Mouse (Mus musculus): ENCODE measurements around the gene Atp1b1. TPM values are rescaled to one million over a fixed set of nuclear protein-coding genes. Genes with fewer than 3 reads are reported as not detected.

The Atp1b1 gene
- polyA plus RNA-seq, 1 experiment from 2014 or later: 428 TPM

GRCm38 (mm10) chr1:164411306-164411705, 46.8 kb downstream of the Atp1b1 start:
- no peak overlapping the region for H3K4me2 ChIP-seq
- H3K9me3 ChIP-seq (replicated peaks): no peaks in the 10 kb centered on the region
- 93% methylated on average over 7 of the region's 7 CpGs for WGBS
- no peak overlapping the region for H3K4me3 ChIP-seq (replicated peaks)
- no peaks in the 10 kb centered on the region for H3K36me3 ChIP-seq
- ATAC-seq (ENCODE audit: low FRiP score): no peak
- 0 out of 2 replicates have a peak, but pooled peaks cover 4% of the 10 kb centered on the region for H3K4me1 ChIP-seq
- no peaks in the 10 kb centered on the region for H3K27me3 ChIP-seq (replicated peaks)
- no peak overlapping the region for H3K27ac ChIP-seq (replicated peaks)
- H3K9ac ChIP-seq (replicated peaks): no peak overlapping the region

GRCm38 (mm10) chr1:164408655-164409054, 49.5 kb downstream of the Atp1b1 start:
- H3K27ac ChIP-seq (replicated peaks): no peak overlapping the region
- H3K4me3 ChIP-seq (replicated peaks): no peak overlapping the region
- no peaks in the 10 kb centered on the region for H3K9me3 ChIP-seq (replicated peaks)
- no peak overlapping the region for H3K4me2 ChIP-seq
- ATAC-seq (ENCODE audit: low FRiP score): no peak
- no peaks in the 10 kb centered on the region for H3K27me3 ChIP-seq (replicated peaks)
- 18% methylated on average over 2 of the region's 2 CpGs for WGBS
- H3K4me1 ChIP-seq: 0 out of 2 replicates have a peak, but pooled peaks cover 4% of the 10 kb centered on the region
- peaks cover 2% of the 10 kb centered on the region; the same call in 1 of the 2 replicates for H3K36me3 ChIP-seq
- H3K9ac ChIP-seq (replicated peaks): no peak overlapping the region

- Histone ChIP-seq H3K4me3 (replicated peaks) (no peak overlapping the region), H3K4me2 (no peak overlapping the region), H3K9me3 (replicated peaks) (no peaks in the 10 kb centered on the region), H3K4me1 (0 out of 2 replicates have a peak, but pooled peaks cover 4% of the 10 kb centered on the region), H3K36me3 (peaks cover 10% of the 10 kb centered on the region), H3K27me3 (replicated peaks) (no peaks in the 10 kb centered on the region), H3K27ac (replicated peaks) (no peak overlapping the region), H3K9ac (replicated peaks) (no peak overlapping the region)
- WGBS: 40% methylated on average over 5 of the region's 5 CpGs
- no peak for ATAC-seq (ENCODE audit: low FRiP score)
These were observed 51.6 kb downstream of the Atp1b1 start for GRCm38 (mm10) chr1:164406506-164406905.

- 69% methylated on average over 5 of the region's 5 CpGs for WGBS
- ATAC-seq (ENCODE audit: low FRiP score): no peak
These were observed 52.8 kb downstream of the Atp1b1 start for GRCm38 (mm10) chr1:164405385-164405802.

GRCm38 (mm10) chr1:164399578-164399977, 58.6 kb downstream of the Atp1b1 start:
- 92% methylated on average over 3 of the region's 3 CpGs for WGBS

More at GRCm38 (mm10) chr1:164405385-164405802, 52.8 kb downstream of the Atp1b1 start:
- Histone ChIP-seq H3K9ac (replicated peaks) (no peak overlapping the region), H3K4me3 (replicated peaks) (no peak overlapping the region), H3K36me3 (peaks cover 17% of the 10 kb centered on the region), H3K4me2 (no peak overlapping the region), H3K27ac (replicated peaks) (no peak overlapping the region), H3K4me1 (0 out of 2 replicates have a peak, but pooled peaks cover 4% of the 10 kb centered on the region), H3K27me3 (replicated peaks) (no peaks in the 10 kb centered on the region), H3K9me3 (replicated peaks) (no peaks in the 10 kb centered on the region)

DNA sequence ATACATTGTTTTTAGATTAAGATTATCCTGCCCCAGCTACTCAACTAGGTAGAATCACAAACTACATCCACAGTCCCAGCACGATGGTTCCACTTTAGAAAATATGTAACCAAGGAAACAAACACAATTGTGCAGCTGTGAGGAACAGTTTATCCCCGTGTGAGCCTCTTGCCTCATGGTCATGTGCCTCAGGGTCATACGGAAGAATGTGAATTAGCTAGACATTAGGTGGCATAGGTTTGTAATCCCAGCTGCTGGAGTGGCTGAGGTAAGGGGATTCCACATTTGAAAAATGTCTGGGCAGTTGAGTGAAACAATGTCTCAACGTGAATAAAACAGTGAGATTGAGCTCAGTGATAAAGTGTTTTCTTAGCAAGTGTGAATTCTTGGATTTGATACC, 60.5 kb downstream of the Atp1b1 start:
- Histone ChIP-seq H3K4me3 (replicated peaks) (no peak overlapping the region), H3K9ac (replicated peaks) (no peak overlapping the region), H3K9me3 (replicated peaks) (no peaks in the 10 kb centered on the region), H3K27ac (replicated peaks) (no peak overlapping the region), H3K4me1 (peaks cover 13% of the 10 kb centered on the region), H3K27me3 (replicated peaks) (no peaks in the 10 kb centered on the region), H3K36me3 (peaks cover 14% of the 10 kb centered on the region; the same call in 1 of the 2 replicates), H3K4me2 (no peak overlapping the region)
- WGBS: 48% methylated on average over 4 of the region's 4 CpGs
- ATAC-seq (ENCODE audit: low FRiP score): no peak

More at GRCm38 (mm10) chr1:164399578-164399977, 58.6 kb downstream of the Atp1b1 start:
- Histone ChIP-seq H3K27ac (replicated peaks) (no peak overlapping the region), H3K4me2 (no peak overlapping the region), H3K4me1 (peaks cover 13% of the 10 kb centered on the region), H3K9ac (replicated peaks) (no peak overlapping the region), H3K36me3 (peaks cover 17% of the 10 kb centered on the region), H3K9me3 (replicated peaks) (no peaks in the 10 kb centered on the region), H3K27me3 (replicated peaks) (no peaks in the 10 kb centered on the region), H3K4me3 (replicated peaks) (no peak overlapping the region)
- no peak for ATAC-seq (ENCODE audit: low FRiP score)

- ATAC-seq (ENCODE audit: low FRiP score): peak; percentile 75
- Histone ChIP-seq H3K27ac (replicated peaks) (peak overlapping the region; percentile 62), H3K9me3 (replicated peaks) (no peaks in the 10 kb centered on the region), H3K27me3 (replicated peaks) (no peaks in the 10 kb centered on the region), H3K36me3 (no peaks in the 10 kb centered on the region), H3K4me2 (no peak overlapping the region), H3K4me3 (replicated peaks) (no peak overlapping the region), H3K9ac (replicated peaks) (no peak overlapping the region), H3K4me1 (peaks cover 17% of the 10 kb centered on the region)
- WGBS: 16% methylated on average over 6 of the region's 6 CpGs
These were observed 62.9 kb downstream of the Atp1b1 start for GRCm38 (mm10) chr1:164395131-164395780.

- 11% methylated on average over 3 of the region's 3 CpGs for WGBS
- no peak overlapping the region for H3K27ac ChIP-seq (replicated peaks)
- no peak for ATAC-seq (ENCODE audit: low FRiP score)
These were observed 66.0 kb downstream of the Atp1b1 start for GRCm38 (mm10) chr1:164392176-164392575.

DNA sequence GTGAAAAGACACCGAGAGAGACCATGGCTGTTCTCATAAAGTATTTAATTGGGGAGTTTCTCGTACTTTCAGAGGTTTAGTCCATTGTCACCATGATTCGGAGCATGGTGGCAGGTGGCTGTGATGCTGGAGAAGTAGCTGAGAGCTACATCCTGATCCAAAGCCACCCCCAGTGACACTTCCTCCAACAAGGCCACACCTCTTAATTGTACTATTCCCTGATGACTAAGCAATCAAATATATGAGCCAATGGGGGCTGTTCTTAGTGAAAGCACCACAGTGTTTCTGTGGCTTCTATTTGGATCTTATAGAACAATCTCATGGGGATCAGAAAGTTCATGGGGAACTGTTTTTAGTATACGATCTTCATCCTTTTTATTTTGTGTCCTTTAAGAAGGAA, 68.4 kb downstream of the Atp1b1 start:
- H3K36me3 ChIP-seq: no peaks in the 10 kb centered on the region; the same call in 1 of the 2 replicates
- H3K9ac ChIP-seq (replicated peaks): no peak overlapping the region
- H3K27ac ChIP-seq (replicated peaks): no peak overlapping the region
- no peak overlapping the region for H3K4me2 ChIP-seq
- ATAC-seq (ENCODE audit: low FRiP score): no peak
- 73% methylated on average over 4 of the region's 4 CpGs for WGBS
- H3K4me3 ChIP-seq (replicated peaks): no peak overlapping the region
- H3K4me1 ChIP-seq: peaks cover 5% of the 10 kb centered on the region
- H3K27me3 ChIP-seq (replicated peaks): no peaks in the 10 kb centered on the region
- H3K9me3 ChIP-seq (replicated peaks): no peaks in the 10 kb centered on the region

More at GRCm38 (mm10) chr1:164392176-164392575, 66.0 kb downstream of the Atp1b1 start:
- Histone ChIP-seq H3K4me3 (replicated peaks) (no peak overlapping the region), H3K9me3 (replicated peaks) (no peaks in the 10 kb centered on the region), H3K36me3 (no peaks in the 10 kb centered on the region; the same call in 1 of the 2 replicates), H3K9ac (replicated peaks) (no peak overlapping the region), H3K27me3 (replicated peaks) (no peaks in the 10 kb centered on the region), H3K4me1 (peaks cover 17% of the 10 kb centered on the region), H3K4me2 (no peak overlapping the region)

Other genes starting within 250 kb of the Atp1b1 start
- gene Slc19a2, start 209.3 kb downstream of the Atp1b1 start, polyA plus RNA-seq (2015; fragmentation: Nextera tagmentation; extraction: Ambion mirVana): 8.1 and 8.4 TPM in 2 replicates
- gene Ccdc181, start 182.8 kb downstream of the Atp1b1 start, polyA plus RNA-seq (2015; fragmentation: Nextera tagmentation; extraction: Ambion mirVana): 20.0 and 26.3 TPM in 2 replicates
- 33.1 and 33.6 TPM in 2 replicates for gene Nme7, start 154.2 kb downstream of the Atp1b1 start, polyA plus RNA-seq (2015; fragmentation: Nextera tagmentation; extraction: Ambion mirVana)
- 31.5 and 32.1 TPM in 2 replicates for gene Blzf1, start 150.9 kb downstream of the Atp1b1 start, polyA plus RNA-seq (2015; fragmentation: Nextera tagmentation; extraction: Ambion mirVana)